Mouse (Mus musculus) ES-E14 (cell line): Measurements from ENCODE around the gene Bpgm.

Experiments used
- CHD2 ChIP-seq: IDR thresholded peaks from 2 replicates; pipeline ENCODE4 v1.6.1; 2014; ENCODE audit warnings: mild to moderate bottlenecking, low read depth, low read length, inconsistent platforms
- HCFC1 ChIP-seq: IDR thresholded peaks from 2 replicates; pipeline ENCODE4 v1.6.1; 2012; ENCODE audit warnings: low read length, inconsistent platforms, borderline replicate concordance; ENCODE audit not compliant: insufficient read depth
- MAFK ChIP-seq: IDR thresholded peaks from 2 replicates; pipeline ENCODE4 v1.6.1; 2014; ENCODE audit warnings: mild to moderate bottlenecking, low read depth, low read length, inconsistent platforms; ENCODE audit not compliant: insufficient read depth
- ZC3H11A ChIP-seq: IDR thresholded peaks from 2 replicates; pipeline ENCODE4 v1.6.1; 2012; ENCODE audit warnings: low read depth, mild to moderate bottlenecking, inconsistent platforms, low read length, borderline replicate concordance
- ZNF384 ChIP-seq: IDR thresholded peaks from 2 replicates; pipeline ENCODE4 v1.6.1; 2012; ENCODE audit warnings: low read depth, low read length, inconsistent platforms

DNA sequence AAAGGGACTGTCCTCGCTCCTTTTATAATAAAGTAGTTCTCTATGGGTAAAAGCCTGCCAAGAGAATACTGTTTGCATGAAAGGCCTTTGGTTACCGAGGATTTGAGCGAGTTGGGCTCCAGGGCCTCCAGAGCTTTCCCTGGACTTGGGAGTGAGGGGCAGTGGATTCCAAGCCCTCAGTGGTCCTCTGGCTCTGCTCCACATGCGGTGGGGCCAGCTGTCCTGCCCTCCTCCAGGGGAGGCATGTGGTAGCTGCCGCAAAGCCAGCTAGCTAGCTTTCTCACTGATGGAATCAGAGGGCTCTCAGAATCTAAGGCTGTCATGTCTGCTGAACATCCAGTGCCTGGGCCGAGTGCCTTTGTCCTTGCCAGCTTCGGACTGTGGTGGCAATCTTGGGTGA lies 26.3 kb downstream of the Bpgm start:
- TF ChIP-seq ZNF384 (no peak), ZC3H11A (no peak), MAFK (no peak), CHD2 (no peak), HCFC1 (no peak)
